Mouse (Mus musculus) hindbrain, embryonic 11.5 days (tissue): ENCODE data around the gene Prkg1. TPM values are rescaled to one million over a fixed set of nuclear protein-coding genes. Genes with fewer than 3 reads are reported as not detected.
A peak's percentile ranks its signal among the peaks of the same experiment; 100 is the strongest.

Experiments used
- ATAC-seq: fragments of 200-750 bp; cut with Nextera tagmentation; 2 replicates; pipeline ENCODE4 v1.8.0; 2017; ENCODE audit warnings: mild to moderate bottlenecking, moderate TSS enrichment, moderate library complexity; ENCODE audit not compliant: low FRiP score
- DNase-seq: peaks from one replicate; pipeline ENCODE4 v3.0.0-alpha.2; 2015; ENCODE audit warnings: low spot score
- H3K27ac ChIP-seq: fragments of 300-500 bp; sonication (generic); 2 replicates; pipeline ENCODE4 v1.5.1; 2014; ENCODE audit warnings: mild to moderate bottlenecking, low read depth, low read length
- H3K27me3 ChIP-seq: fragments of 300-500 bp; sonication (generic); 2 replicates; pipeline ENCODE4 v1.6.1; 2014; ENCODE audit warnings: mild to moderate bottlenecking, low read length, moderate library complexity, mixed read lengths; ENCODE audit not compliant: control insufficient read depth, insufficient read depth
- H3K36me3 ChIP-seq: fragments of 300-500 bp; sonication (generic); 2 replicates; pipeline ENCODE4 v1.6.1; 2014; ENCODE audit warnings: mild to moderate bottlenecking, low read length, moderate library complexity, mixed read lengths; ENCODE audit not compliant: control insufficient read depth, insufficient read depth
- H3K4me1 ChIP-seq: fragments of 300-500 bp; sonication (generic); replicated peaks from 2 replicates; pipeline ENCODE4 v1.6.1; 2014; ENCODE audit warnings: low read length, mixed read lengths; ENCODE audit not compliant: control insufficient read depth, insufficient read depth
- H3K4me2 ChIP-seq: fragments of 300-500 bp; sonication (generic); replicated peaks from 2 replicates; pipeline ENCODE4 v1.6.1; 2014; ENCODE audit warnings: mild to moderate bottlenecking, low read depth, low read length
- H3K4me3 ChIP-seq: fragments of 300-500 bp; sonication (generic); 2 replicates; pipeline ENCODE4 v1.5.1; 2014; ENCODE audit warnings: low read depth, low read length
- H3K9ac ChIP-seq: fragments of 300-500 bp; sonication (generic); 2 replicates; pipeline ENCODE4 v1.6.1; 2014; ENCODE audit warnings: low read depth, low read length
- H3K9me3 ChIP-seq: fragments of 300-500 bp; sonication (generic); 2 replicates; pipeline ENCODE4 v1.6.1; 2016; ENCODE audit warnings: low read length; ENCODE audit not compliant: control insufficient read depth
- WGBS: fragments of 180-500 bp; shearing (Covaris S2); extraction: QIAGEN DNeasy Blood & Tissue Kit; methylation state at CpG from one replicate; pipeline ENCODE4 v1.1.7; 2014; 5-methylcytosine and 5-hydroxymethylcytosine counted together
- polyA plus RNA-seq: library from polyadenylated mRNA; unstranded; fragments of >200 nt; fragmentation: Nextera tagmentation; extraction: Ambion mirVana; gene quantifications from 2 replicates; pipeline ENCODE4 v1.2.1, GENCODE M21; 2014

Prkg1 gene
- polyA plus RNA-seq, 1 experiment from 2014 or later, result 8.6 TPM

GRCm38 (mm10) chr19:31147457-31147856, 617.4 kb downstream of the Prkg1 start:
- 95% methylated on average over 2 of the region's 2 CpGs for WGBS
- Histone ChIP-seq H3K27me3 (no peaks in the 10 kb centered on the region), H3K36me3 (no peaks in the 10 kb centered on the region), H3K4me3 (no peak overlapping the region), H3K4me1 (no peaks in the 10 kb centered on the region), H3K9ac (no peak overlapping the region), H3K27ac (no peak overlapping the region), H3K4me2 (no peak overlapping the region), H3K9me3 (no peaks in the 10 kb centered on the region)
- DNase-seq (no peak), ATAC-seq (no peak)

DNA sequence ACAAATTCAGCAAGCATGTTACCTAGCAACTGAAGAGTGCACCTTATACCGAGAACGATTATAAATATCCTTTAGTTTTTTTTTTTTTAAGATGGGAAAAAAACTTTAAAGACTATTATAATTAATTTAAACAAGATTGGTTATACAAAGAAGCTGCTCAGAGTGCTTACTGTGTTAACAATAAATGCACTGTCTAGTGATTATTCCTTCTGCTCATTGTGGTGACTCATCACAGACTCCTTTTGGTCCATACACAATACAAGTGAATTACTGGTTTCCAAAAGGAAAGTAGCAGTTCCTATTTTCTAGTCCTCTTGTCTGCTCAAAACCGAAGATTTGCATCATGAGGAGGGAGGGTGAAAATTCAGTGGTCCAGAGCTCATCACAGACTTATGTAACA, 618.7 kb downstream of the Prkg1 start:
- no peaks in the 10 kb centered on the region for H3K27me3 ChIP-seq
- H3K9me3 ChIP-seq, result no peaks in the 10 kb centered on the region
- no peak overlapping the region for H3K27ac ChIP-seq
- no peaks in the 10 kb centered on the region for H3K36me3 ChIP-seq
- H3K4me1 ChIP-seq, result no peaks in the 10 kb centered on the region
- no peak overlapping the region for H3K4me3 ChIP-seq
- DNase-seq (no peak), ATAC-seq (no peak)
- no peak overlapping the region for H3K4me2 ChIP-seq
- 85% methylated on average over 3 of the region's 3 CpGs for WGBS
- H3K9ac ChIP-seq, result no peak overlapping the region

DNA sequence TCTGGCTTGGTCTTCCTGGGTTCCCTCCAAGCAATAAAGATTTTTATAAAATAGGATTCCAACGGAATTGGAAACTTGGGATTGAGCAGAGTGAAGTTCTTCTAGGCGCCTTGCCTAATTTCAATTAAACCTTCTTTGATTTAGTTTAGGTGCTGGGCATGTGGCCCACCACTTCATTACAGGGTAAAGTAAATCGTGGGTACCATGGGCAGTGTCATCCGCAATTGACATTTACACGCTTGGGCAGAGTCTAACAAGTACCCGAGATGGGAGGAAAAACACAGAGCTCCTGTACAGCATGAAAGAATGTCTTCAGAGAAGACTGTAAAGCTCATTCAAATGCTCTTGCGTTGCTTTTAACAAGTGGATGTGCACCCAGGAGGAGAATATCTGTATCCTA, 622.9 kb downstream of the Prkg1 start:
- ATAC-seq (no peak), DNase-seq (no peak)
- no peaks in the 10 kb centered on the region for H3K27me3 ChIP-seq
- no peaks in the 10 kb centered on the region for H3K9me3 ChIP-seq
- H3K4me2 ChIP-seq, result no peak overlapping the region
- no peak overlapping the region for H3K9ac ChIP-seq
- WGBS, result 89% methylated on average over 7 of the region's 7 CpGs
- H3K4me1 ChIP-seq, result no peaks in the 10 kb centered on the region
- no peak overlapping the region for H3K27ac ChIP-seq
- H3K4me3 ChIP-seq, result no peak overlapping the region
- no peaks in the 10 kb centered on the region for H3K36me3 ChIP-seq

DNA sequence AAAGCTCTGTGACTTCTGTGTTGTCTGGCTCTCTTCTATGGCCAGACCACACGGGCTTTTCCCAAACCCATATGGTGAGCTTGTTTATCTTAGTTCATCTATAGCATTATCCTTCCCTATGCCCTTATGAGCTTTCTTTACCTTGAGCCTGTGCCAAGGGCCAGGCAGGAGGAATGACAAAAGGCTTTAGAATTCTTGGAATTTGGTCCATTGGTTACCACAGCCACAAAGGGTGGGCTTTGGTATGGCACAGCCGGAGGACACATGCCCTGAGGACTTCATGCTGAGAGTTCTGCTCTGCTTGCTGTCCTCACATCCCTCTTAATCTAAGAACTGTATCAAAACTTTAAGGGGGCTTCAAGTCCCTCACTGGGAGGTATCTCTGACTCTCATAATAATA, 628.5 kb downstream of the Prkg1 start:
- Histone ChIP-seq H3K9me3 (no peaks in the 10 kb centered on the region), H3K27me3 (no peaks in the 10 kb centered on the region), H3K9ac (no peak overlapping the region), H3K36me3 (no peaks in the 10 kb centered on the region), H3K4me2 (no peak overlapping the region), H3K27ac (no peak overlapping the region), H3K4me1 (no peaks in the 10 kb centered on the region), H3K4me3 (no peak overlapping the region)
- no peak for ATAC-seq
- 7% methylated on average over 2 of the region's 2 CpGs for WGBS
- DNase-seq, result no peak

GRCm38 (mm10) chr19:31132614-31133013, 632.2 kb downstream of the Prkg1 start:
- Histone ChIP-seq H3K9me3 (no peaks in the 10 kb centered on the region), H3K27me3 (no peaks in the 10 kb centered on the region), H3K4me1 (no peaks in the 10 kb centered on the region), H3K4me2 (no peak overlapping the region), H3K9ac (no peak overlapping the region), H3K27ac (no peak overlapping the region), H3K4me3 (no peak overlapping the region), H3K36me3 (no peaks in the 10 kb centered on the region)
- no peak for DNase-seq
- 78% methylated on average over 8 of the region's 8 CpGs for WGBS
- no peak for ATAC-seq

DNA sequence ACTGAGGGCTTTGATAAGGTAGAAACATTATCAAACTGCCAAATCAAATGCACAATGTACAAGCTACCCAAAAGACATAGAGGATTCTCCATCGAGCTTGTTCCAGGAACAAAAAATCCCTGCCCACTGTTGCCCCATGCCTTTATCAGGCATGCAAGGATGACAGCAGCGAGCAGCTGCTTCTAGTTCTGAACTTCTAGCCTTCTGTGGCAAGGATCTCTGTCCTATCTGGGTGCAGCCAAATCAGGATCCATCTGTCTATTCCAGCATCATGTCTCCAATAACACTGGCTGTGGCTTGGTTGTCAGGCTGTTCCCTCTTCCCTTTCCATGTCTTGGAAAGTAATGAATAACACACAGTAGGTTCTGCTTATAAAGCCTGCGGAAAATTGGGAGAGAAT, 640.2 kb downstream of the Prkg1 start:
- DNase-seq, result no peak
- Histone ChIP-seq H3K36me3 (no peaks in the 10 kb centered on the region), H3K4me1 (no peaks in the 10 kb centered on the region), H3K9me3 (no peaks in the 10 kb centered on the region), H3K4me2 (no peak overlapping the region), H3K4me3 (no peak overlapping the region), H3K27me3 (no peaks in the 10 kb centered on the region), H3K9ac (no peak overlapping the region), H3K27ac (no peak overlapping the region)
- no peak for ATAC-seq
- 85% methylated on average over 3 of the region's 3 CpGs for WGBS

GRCm38 (mm10) chr19:31114690-31115089, 650.1 kb downstream of the Prkg1 start:
- Histone ChIP-seq H3K36me3 (no peaks in the 10 kb centered on the region), H3K27me3 (no peaks in the 10 kb centered on the region), H3K27ac (no peak overlapping the region), H3K4me1 (no peaks in the 10 kb centered on the region), H3K9me3 (no peaks in the 10 kb centered on the region), H3K4me2 (no peak overlapping the region), H3K9ac (no peak overlapping the region), H3K4me3 (no peak overlapping the region)
- 62% methylated on average over 4 of the region's 4 CpGs for WGBS
- DNase-seq (no peak), ATAC-seq (no peak)

- 40% methylated on average over 9 of the region's 9 CpGs for WGBS
These were observed 657.8 kb downstream of the Prkg1 start for GRCm38 (mm10) chr19:31106835-31107554.

GRCm38 (mm10) chr19:31106036-31106435, 658.8 kb downstream of the Prkg1 start:
- Histone ChIP-seq H3K9me3 (no peaks in the 10 kb centered on the region), H3K36me3 (no peaks in the 10 kb centered on the region), H3K27me3 (no peaks in the 10 kb centered on the region), H3K4me1 (no peaks in the 10 kb centered on the region), H3K4me2 (no peak overlapping the region), H3K4me3 (no peak overlapping the region), H3K9ac (no peak overlapping the region), H3K27ac (no peak overlapping the region)
- ATAC-seq (no peak), DNase-seq (no peak)
- 42% methylated on average over 3 of the region's 3 CpGs for WGBS

More at GRCm38 (mm10) chr19:31106835-31107554, 657.8 kb downstream of the Prkg1 start:
- Histone ChIP-seq H3K27ac (no peak overlapping the region), H3K4me3 (no peak overlapping the region), H3K9me3 (no peaks in the 10 kb centered on the region), H3K27me3 (no peaks in the 10 kb centered on the region), H3K4me1 (no peaks in the 10 kb centered on the region), H3K36me3 (no peaks in the 10 kb centered on the region), H3K9ac (no peak overlapping the region), H3K4me2 (no peak overlapping the region)
- DNase-seq (peak; percentile 15), ATAC-seq (no peak)
